Mouse (Mus musculus): ENCODE measurements around the gene Evpl.

Gene Evpl

GRCm38 (mm10) chr11:116171959-116172358 is 65.9 kb downstream of the Evpl start:
- DNase-seq (ENCODE audit: low read depth), result no peak
